Mouse (Mus musculus): ENCODE measurements around the gene Rbm33. TPM values are rescaled to one million over a fixed set of nuclear protein-coding genes. Genes with fewer than 3 reads are reported as not detected.
A peak's percentile ranks its signal among the peaks of the same experiment; 100 is the strongest.

Rbm33 gene
- total RNA-seq (2014; rRNA removed): 17.1 and 22.6 TPM in 2 replicates
- polyA plus RNA-seq (2012; rRNA removed): 13.3 and 16.1 TPM in 2 replicates

DNA sequence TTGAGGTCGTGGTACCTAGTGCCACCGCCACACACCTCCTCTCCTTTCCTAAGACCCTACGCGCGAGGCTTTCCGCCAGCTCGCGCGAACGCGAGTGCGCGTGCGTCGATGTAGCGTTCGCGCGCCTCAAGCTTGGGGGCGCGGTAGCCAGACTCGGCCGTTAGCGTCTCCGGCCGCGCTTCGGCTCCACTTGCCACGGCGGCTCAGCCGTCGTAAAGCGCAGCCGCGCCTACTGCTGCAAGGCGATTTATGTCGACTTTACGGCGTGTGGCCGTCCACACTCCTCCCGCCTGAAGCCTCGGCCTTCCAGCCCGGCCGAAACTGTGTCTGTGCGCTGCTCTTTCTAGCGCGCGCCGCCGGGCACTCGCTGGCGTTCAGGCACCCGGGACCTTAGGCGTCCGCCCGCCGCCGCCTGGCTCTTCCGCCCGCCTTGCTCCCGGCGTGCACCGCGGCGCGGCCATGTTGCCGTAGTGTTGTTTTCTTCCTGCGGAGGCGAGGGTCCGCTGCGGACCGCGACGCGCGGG, at the start of gene Rbm33:
TSS of gene Rbm33 (plus strand) at position 400 of the 524 bp plus-strand sequence.
- DNase-seq (ENCODE audit: extremely low read depth, low read depth, low spot score): peak; percentile 67
- peak within 1 kb of the TSS; percentile 79 for H3K27ac ChIP-seq (replicated peaks; ENCODE audit: insufficient read depth, low read depth, low read length)
- WGBS: under 1% methylated on average over 76 of the region's 76 CpGs
- TF ChIP-seq CTCF (IDR thresholded peaks at IDR 0.05; ENCODE audit: low read depth, low read length) (no peak), POLR2A (IDR thresholded peaks at IDR 0.05; ENCODE audit: extremely low read depth, insufficient read depth, low read length) (peak; percentile 86)
- peak within 1 kb of the TSS; percentile 65 for H3K4me3 ChIP-seq (ENCODE audit: insufficient read depth, low read depth, low read length)
- H3K79me2 ChIP-seq (ENCODE audit: control insufficient read depth, insufficient read depth, low read length): peaks cover 11% of the 10 kb centered on the region
- H3K36me3 ChIP-seq (ENCODE audit: control insufficient read depth, insufficient read depth, low read length): peaks cover 1% of the 10 kb centered on the region; the same call in 1 of the 2 replicates
- peaks cover 14% of the 10 kb centered on the region for H3K4me1 ChIP-seq (ENCODE audit: control insufficient read depth, insufficient read depth, low read length)
- peak within 1 kb of the TSS; percentile 83 for H3K9ac ChIP-seq (ENCODE audit: low read depth, low read length)
- no peaks in the 10 kb centered on the region for H3K27me3 ChIP-seq (ENCODE audit: control insufficient read depth, insufficient read depth, low read length)

DNA sequence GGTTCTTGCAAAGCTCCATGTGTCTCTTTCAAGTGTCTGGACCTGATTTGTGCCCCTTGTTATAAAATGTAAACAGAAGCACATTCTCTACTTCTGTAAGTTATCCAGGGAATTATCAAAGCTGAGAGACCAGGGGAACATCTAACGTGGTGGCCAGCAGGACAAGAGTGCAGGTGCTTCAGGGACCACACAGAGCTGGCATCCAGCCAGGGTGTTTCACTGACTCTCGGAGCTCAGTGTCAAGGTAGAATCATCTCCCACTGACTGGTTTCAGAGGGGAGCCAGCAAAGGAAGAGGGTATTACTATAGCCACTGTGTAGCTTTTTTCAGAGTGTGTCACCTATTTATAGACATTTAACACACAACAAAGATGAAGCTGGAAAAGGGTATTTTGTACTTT, 49.3 kb upstream of the Rbm33 start:
- H3K36me3 ChIP-seq (ENCODE audit: control insufficient read depth, insufficient read depth, low read length): no peaks in the 10 kb centered on the region
- 35% methylated on average over 2 of the region's 2 CpGs for WGBS
- no peaks in the 10 kb centered on the region for H3K27me3 ChIP-seq (ENCODE audit: control insufficient read depth, insufficient read depth, low read length)
- H3K4me1 ChIP-seq (ENCODE audit: control insufficient read depth, insufficient read depth, low read length): no peaks in the 10 kb centered on the region
- H3K79me2 ChIP-seq (ENCODE audit: control insufficient read depth, insufficient read depth, low read length): no peaks in the 10 kb centered on the region
- TF ChIP-seq CTCF (IDR thresholded peaks at IDR 0.05; ENCODE audit: low read depth, low read length) (no peak), POLR2A (IDR thresholded peaks at IDR 0.05; ENCODE audit: extremely low read depth, insufficient read depth, low read length) (no peak)
- no peak overlapping the region for H3K27ac ChIP-seq (replicated peaks; ENCODE audit: insufficient read depth, low read depth, low read length)
- no peak for DNase-seq (ENCODE audit: extremely low read depth, low read depth, low spot score)
- no peak overlapping the region for H3K4me3 ChIP-seq (ENCODE audit: insufficient read depth, low read depth, low read length)
- no peak overlapping the region for H3K9ac ChIP-seq (ENCODE audit: low read depth, low read length)

DNA sequence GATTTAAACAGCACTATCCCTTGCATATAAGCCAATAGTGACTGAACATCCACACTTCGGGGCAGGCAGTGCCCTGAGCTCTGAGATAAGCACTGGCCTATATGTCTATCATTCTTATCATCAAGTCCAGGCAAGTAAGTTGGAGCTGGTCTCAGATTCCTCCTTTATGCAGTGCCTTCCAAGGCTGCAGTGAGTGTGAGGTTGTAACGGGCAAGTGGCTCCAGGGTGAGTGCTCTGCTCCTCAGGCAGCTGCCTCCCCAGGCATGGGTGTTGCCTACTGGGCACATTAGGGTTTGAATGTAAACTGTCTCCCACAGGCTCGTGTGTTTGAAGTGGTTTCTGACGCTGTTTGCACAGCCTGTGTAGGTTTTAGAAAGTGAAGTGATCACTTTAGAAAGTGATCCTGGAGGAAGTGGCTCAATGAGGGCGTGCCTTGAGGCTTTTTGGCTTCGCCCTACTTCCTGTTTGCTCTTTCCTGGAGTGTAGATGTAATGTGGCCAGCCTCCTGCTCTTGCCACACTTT, 47.4 kb upstream of the Rbm33 start:
- no peaks in the 10 kb centered on the region for H3K36me3 ChIP-seq (ENCODE audit: control insufficient read depth, insufficient read depth, low read length)
- H3K27me3 ChIP-seq (ENCODE audit: control insufficient read depth, insufficient read depth, low read length): no peaks in the 10 kb centered on the region
- peak; percentile 7 for DNase-seq (ENCODE audit: extremely low read depth, low read depth, low spot score)
- TF ChIP-seq CTCF (IDR thresholded peaks at IDR 0.05; ENCODE audit: low read depth, low read length) (no peak), POLR2A (IDR thresholded peaks at IDR 0.05; ENCODE audit: extremely low read depth, insufficient read depth, low read length) (no peak)
- H3K4me3 ChIP-seq (ENCODE audit: insufficient read depth, low read depth, low read length): no peak overlapping the region
- no peaks in the 10 kb centered on the region for H3K79me2 ChIP-seq (ENCODE audit: control insufficient read depth, insufficient read depth, low read length)
- no peaks in the 10 kb centered on the region for H3K4me1 ChIP-seq (ENCODE audit: control insufficient read depth, insufficient read depth, low read length)
- WGBS: 41% methylated on average over 6 of the region's 6 CpGs
- no peak overlapping the region for H3K27ac ChIP-seq (replicated peaks; ENCODE audit: insufficient read depth, low read depth, low read length)
- no peak overlapping the region for H3K9ac ChIP-seq (ENCODE audit: low read depth, low read length)

DNA sequence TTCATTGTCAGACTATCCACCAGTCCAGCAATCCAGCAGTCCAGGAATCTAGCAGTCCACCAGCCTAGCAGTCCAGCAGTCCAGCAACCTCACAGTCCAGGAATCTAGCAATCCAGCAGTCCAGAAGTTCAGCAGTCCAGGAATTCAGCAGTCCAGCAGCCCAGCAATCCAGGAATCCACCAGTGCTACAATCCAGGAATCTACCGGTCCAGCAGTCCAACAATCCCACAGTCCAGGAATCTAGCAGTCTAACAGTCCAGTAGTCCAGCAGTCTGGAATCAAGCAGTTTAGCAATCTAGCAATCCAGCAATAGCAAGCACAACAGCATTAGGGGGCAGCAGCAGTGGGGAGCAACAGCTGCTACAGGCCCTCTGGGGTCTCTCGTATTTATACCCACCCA, 44.1 kb upstream of the Rbm33 start:
- 52% methylated on average over 2 of the region's 2 CpGs for WGBS
- H3K27ac ChIP-seq (replicated peaks; ENCODE audit: insufficient read depth, low read depth, low read length): no peak overlapping the region
- peak; percentile 64 for DNase-seq (ENCODE audit: extremely low read depth, low read depth, low spot score)
- no peaks in the 10 kb centered on the region for H3K36me3 ChIP-seq (ENCODE audit: control insufficient read depth, insufficient read depth, low read length)
- TF ChIP-seq POLR2A (IDR thresholded peaks at IDR 0.05; ENCODE audit: extremely low read depth, insufficient read depth, low read length) (no peak), CTCF (IDR thresholded peaks at IDR 0.05; ENCODE audit: low read depth, low read length) (no peak)
- no peaks in the 10 kb centered on the region for H3K27me3 ChIP-seq (ENCODE audit: control insufficient read depth, insufficient read depth, low read length)
- no peaks in the 10 kb centered on the region for H3K79me2 ChIP-seq (ENCODE audit: control insufficient read depth, insufficient read depth, low read length)
- H3K9ac ChIP-seq (ENCODE audit: low read depth, low read length): no peak overlapping the region
- H3K4me1 ChIP-seq (ENCODE audit: control insufficient read depth, insufficient read depth, low read length): no peaks in the 10 kb centered on the region
- H3K4me3 ChIP-seq (ENCODE audit: insufficient read depth, low read depth, low read length): no peak overlapping the region

DNA sequence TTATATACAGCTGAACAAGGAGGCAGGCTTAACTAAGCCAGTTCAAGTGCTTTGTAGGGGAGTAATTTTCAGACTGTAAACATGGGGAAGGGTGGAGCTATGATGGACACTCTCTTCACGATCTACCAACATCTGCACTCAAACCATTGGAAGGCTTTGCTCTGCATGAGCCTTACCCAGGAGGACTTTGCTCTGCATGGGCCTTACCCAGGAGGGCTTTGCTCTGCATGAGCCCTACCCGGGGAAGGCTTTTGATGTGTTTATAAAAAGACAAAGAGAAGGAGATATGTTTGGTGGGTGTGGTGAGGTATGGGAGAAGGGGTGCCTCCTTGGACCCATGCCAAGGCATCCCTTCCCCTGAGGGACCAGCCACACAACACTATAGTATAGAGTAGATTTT, 39.6 kb upstream of the Rbm33 start:
- H3K9ac ChIP-seq (ENCODE audit: low read depth, low read length): no peak overlapping the region
- H3K27me3 ChIP-seq (ENCODE audit: control insufficient read depth, insufficient read depth, low read length): no peaks in the 10 kb centered on the region
- H3K4me3 ChIP-seq (ENCODE audit: insufficient read depth, low read depth, low read length): no peak overlapping the region
- H3K27ac ChIP-seq (replicated peaks; ENCODE audit: insufficient read depth, low read depth, low read length): no peak overlapping the region
- WGBS: 67% methylated on average over 2 of the region's 2 CpGs
- no peaks in the 10 kb centered on the region for H3K36me3 ChIP-seq (ENCODE audit: control insufficient read depth, insufficient read depth, low read length)
- no peaks in the 10 kb centered on the region for H3K4me1 ChIP-seq (ENCODE audit: control insufficient read depth, insufficient read depth, low read length)
- H3K79me2 ChIP-seq (ENCODE audit: control insufficient read depth, insufficient read depth, low read length): no peaks in the 10 kb centered on the region
- TF ChIP-seq POLR2A (IDR thresholded peaks at IDR 0.05; ENCODE audit: extremely low read depth, insufficient read depth, low read length) (no peak), CTCF (IDR thresholded peaks at IDR 0.05; ENCODE audit: low read depth, low read length) (no peak)
- DNase-seq (ENCODE audit: extremely low read depth, low read depth, low spot score): no peak

DNA sequence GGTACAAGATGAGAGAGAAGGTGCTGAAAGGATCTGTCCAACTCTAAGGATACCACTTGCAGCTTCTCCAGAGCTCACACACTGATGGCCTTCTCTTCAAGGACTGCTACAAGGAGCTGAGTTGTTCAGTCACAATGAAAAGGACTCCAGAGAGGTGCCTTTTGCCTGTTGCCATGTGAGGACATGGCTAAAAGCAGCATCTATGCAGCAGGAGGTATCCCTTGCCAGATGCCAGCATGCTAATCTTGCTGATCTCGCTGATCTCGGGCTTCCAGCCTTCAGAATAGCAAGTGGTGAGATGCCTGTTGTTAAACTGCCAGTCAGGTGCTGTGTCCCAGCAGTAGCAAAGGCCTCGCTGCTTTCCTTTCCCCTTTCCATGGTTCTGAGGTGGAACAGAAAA, 27.8 kb upstream of the Rbm33 start:
- Histone ChIP-seq H3K36me3 (ENCODE audit: control insufficient read depth, insufficient read depth, low read length) (no peaks in the 10 kb centered on the region), H3K27ac (replicated peaks; ENCODE audit: insufficient read depth, low read depth, low read length) (no peak overlapping the region), H3K79me2 (ENCODE audit: control insufficient read depth, insufficient read depth, low read length) (no peaks in the 10 kb centered on the region), H3K27me3 (ENCODE audit: control insufficient read depth, insufficient read depth, low read length) (no peaks in the 10 kb centered on the region), H3K4me3 (ENCODE audit: insufficient read depth, low read depth, low read length) (no peak overlapping the region), H3K9ac (ENCODE audit: low read depth, low read length) (no peak overlapping the region), H3K4me1 (ENCODE audit: control insufficient read depth, insufficient read depth, low read length) (peaks cover 9% of the 10 kb centered on the region)
- WGBS: 90% methylated on average over 3 of the region's 3 CpGs
- no peak for TF ChIP-seq POLR2A (IDR thresholded peaks at IDR 0.05; ENCODE audit: extremely low read depth, insufficient read depth, low read length)
- no peak for TF ChIP-seq CTCF (IDR thresholded peaks at IDR 0.05; ENCODE audit: low read depth, low read length)
- no peak for DNase-seq (ENCODE audit: extremely low read depth, low read depth, low spot score)

All from liver, adult 2 months (tissue).